Mouse (Mus musculus) yolk sac, embryonic 10.5 days (tissue): ENCODE results near the gene Gsta2.
A peak's percentile ranks its signal among the peaks of the same experiment; 100 is the strongest.
"Not testable (repeated sequence)": the region's sequence is repeated elsewhere in the genome, so short reads cannot be mapped to it uniquely, and the experiment has no call there.

Experiments used
- DNase-seq: peaks from one replicate; pipeline ENCODE4 v3.0.0-alpha.2; 2017; ENCODE audit warnings: low spot score

Gsta2 gene

GRCm38 (mm10) chr9:78365850-78366544 lies 10.4 kb upstream of the Gsta2 start:
- DNase-seq = no peak

GRCm38 (mm10) chr9:78364701-78365100 lies 9.1 kb upstream of the Gsta2 start:
- DNase-seq = no peak

GRCm38 (mm10) chr9:78363374-78363773 lies 7.8 kb upstream of the Gsta2 start:
- no peak for DNase-seq

GRCm38 (mm10) chr9:78360484-78360872 lies 4.9 kb upstream of the Gsta2 start:
- DNase-seq = no peak

- DNase-seq = no peak
Observed at GRCm38 (mm10) chr9:78359750-78360483, 4.3 kb upstream of the Gsta2 start.

- DNase-seq = peak; percentile 23
Observed at GRCm38 (mm10) chr9:78358053-78358452, 2.5 kb upstream of the Gsta2 start.

- peak; percentile 26 for DNase-seq
Observed at GRCm38 (mm10) chr9:78354665-78355578, 666 bp downstream of the Gsta2 start.

- DNase-seq = no peak
Observed at GRCm38 (mm10) chr9:78351504-78352220, 3.9 kb downstream of the Gsta2 start.

- not testable (repeated sequence) for DNase-seq
Observed at GRCm38 (mm10) chr9:78350007-78350406, 5.6 kb downstream of the Gsta2 start.

GRCm38 (mm10) chr9:78349141-78349540 lies 6.4 kb downstream of the Gsta2 start:
- DNase-seq = not testable (repeated sequence)

- peak; percentile 26 for DNase-seq
Observed at GRCm38 (mm10) chr9:78348206-78349004, 7.2 kb downstream of the Gsta2 start.

- DNase-seq = no peak
Observed at GRCm38 (mm10) chr9:78347004-78347403, 8.6 kb downstream of the Gsta2 start.

GRCm38 (mm10) chr9:78345235-78345634 lies 10.4 kb downstream of the Gsta2 start:
- DNase-seq = not testable (repeated sequence)

GRCm38 (mm10) chr9:78343055-78343454 lies 12.5 kb downstream of the Gsta2 start:
- not testable (repeated sequence) for DNase-seq

GRCm38 (mm10) chr9:78342494-78342893 lies 13.1 kb downstream of the Gsta2 start:
- DNase-seq = not testable (repeated sequence)

GRCm38 (mm10) chr9:78340324-78340723 lies 15.3 kb downstream of the Gsta2 start:
- peak; percentile 30 for DNase-seq

- not testable (repeated sequence) for DNase-seq
Observed at GRCm38 (mm10) chr9:78337050-78337449, 18.5 kb downstream of the Gsta2 start.

- not testable (repeated sequence) for DNase-seq
Observed at GRCm38 (mm10) chr9:78327289-78327688, 28.3 kb downstream of the Gsta2 start, which contains the start of gene Omt2b. Gene Omt2b (plus strand): TSS chr9:78327589.

GRCm38 (mm10) chr9:78319499-78319898 lies 36.1 kb downstream of the Gsta2 start:
- DNase-seq = no peak

- DNase-seq = no peak
Observed at GRCm38 (mm10) chr9:78314696-78315095, 40.9 kb downstream of the Gsta2 start, which contains the start of gene Omt2a. Gene Omt2a (minus strand): TSS chr9:78314796.

GRCm38 (mm10) chr9:78308122-78308521 lies 47.5 kb downstream of the Gsta2 start:
- DNase-seq = not testable (repeated sequence)
